Mouse (Mus musculus) liver, adult (tissue): Measurements from ENCODE around the gene Odf2.
A peak's percentile ranks its signal among the peaks of the same experiment; 100 is the strongest.

Experiments used
- GATA4 ChIP-seq: IDR thresholded peaks from 2 replicates; pipeline ENCODE4 v1.6.1; 2014; ENCODE audit warnings: mild to moderate bottlenecking, low read length; ENCODE audit not compliant: insufficient replicate concordance

Odf2 gene

GRCm38 (mm10) chr2:29964354-29965249, 75.6 kb downstream of the Odf2 start:
- TF ChIP-seq GATA4: no peak

- TF ChIP-seq GATA4: peak; percentile 43; the same call in 1 of the 2 replicates
These were observed 76.3 kb downstream of the Odf2 start, which contains the start of gene Sptan1 for GRCm38 (mm10) chr2:29965250-29965843. Gene Sptan1, plus strand, starts transcription at chr2:29965560.

- no peak for TF ChIP-seq GATA4
These were observed 76.9 kb downstream of the Odf2 start for GRCm38 (mm10) chr2:29965906-29966305.

- TF ChIP-seq GATA4: no peak
These were observed 77.8 kb downstream of the Odf2 start for GRCm38 (mm10) chr2:29966826-29967225.

- no peak for TF ChIP-seq GATA4
These were observed 78.7 kb downstream of the Odf2 start for GRCm38 (mm10) chr2:29967768-29968167.

- TF ChIP-seq GATA4: no peak
These were observed 79.6 kb downstream of the Odf2 start for GRCm38 (mm10) chr2:29968638-29969037.

- TF ChIP-seq GATA4: no peak
These were observed 83.0 kb downstream of the Odf2 start for GRCm38 (mm10) chr2:29971838-29972635.

- no peak for TF ChIP-seq GATA4
These were observed 84.5 kb downstream of the Odf2 start for GRCm38 (mm10) chr2:29973525-29973924.

- TF ChIP-seq GATA4: no peak
These were observed 88.3 kb downstream of the Odf2 start for GRCm38 (mm10) chr2:29977307-29977706.

- TF ChIP-seq GATA4: no peak
These were observed 91.6 kb downstream of the Odf2 start for GRCm38 (mm10) chr2:29980661-29981060.
